Mouse (Mus musculus): ENCODE results near the gene Ggps1. TPM values are rescaled to one million over a fixed set of nuclear protein-coding genes. Genes with fewer than 3 reads are reported as not detected.

The Ggps1 gene
- 36.7 and 36.8 TPM in 2 replicates for polyA plus RNA-seq (2015; fragmentation: Nextera tagmentation; extraction: Ambion mirVana)

DNA sequence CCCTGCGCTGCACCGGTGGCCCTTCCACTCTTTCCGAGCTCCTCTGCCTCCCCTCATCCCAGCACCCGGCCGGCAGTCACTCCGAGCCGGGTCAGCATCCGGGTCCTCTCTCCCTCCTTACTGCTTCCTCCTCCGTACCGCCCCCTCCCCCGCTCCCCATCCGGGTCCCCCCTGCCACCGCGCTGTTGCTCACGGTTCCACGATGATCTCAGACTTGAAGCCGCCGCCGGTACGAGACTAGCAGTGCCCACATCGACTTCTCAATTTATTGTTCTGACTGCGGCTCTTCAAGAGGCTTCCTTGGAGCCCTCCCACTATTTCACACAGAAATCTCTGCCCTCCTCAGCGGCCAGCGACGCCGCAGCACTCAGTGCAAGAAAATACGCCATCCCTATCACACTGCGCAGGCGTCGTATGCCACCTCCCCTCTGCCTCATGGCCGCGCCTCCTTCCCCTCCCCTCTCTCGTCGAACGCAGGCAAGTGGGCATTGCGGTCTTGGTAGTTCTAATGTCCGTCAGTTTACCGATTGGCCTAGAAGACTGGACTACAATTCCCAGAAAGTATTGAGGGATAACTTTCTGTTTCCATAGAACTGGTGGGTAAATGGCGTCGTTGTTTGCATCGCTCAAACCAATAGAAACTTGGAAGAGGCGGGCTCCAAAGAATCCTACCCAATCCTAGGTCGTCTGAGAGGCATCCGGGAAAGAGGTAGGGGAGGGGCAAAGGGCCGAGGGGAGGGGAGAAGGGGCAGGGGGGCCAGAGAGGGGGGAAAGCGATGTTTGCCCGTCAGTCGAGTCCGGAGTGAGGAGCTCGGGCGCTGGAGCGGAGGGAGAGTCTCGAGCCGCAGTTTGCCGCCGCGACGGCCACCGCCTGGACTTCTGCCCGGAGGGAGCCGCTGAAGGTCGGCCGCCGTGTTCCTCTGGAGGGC lies at the start of gene Ggps1, which contains the start of gene Arid4b:
TSS of gene Ggps1 (minus strand) at position 476 of the 929 bp plus-strand sequence.
TSS of gene Arid4b (plus strand) at position 220 of the 929 bp plus-strand sequence.
- Histone ChIP-seq H3K4me3 (ENCODE audit: low read length) (peak within 1 kb of the TSS; percentile 97), H3K9ac (ENCODE audit: low read depth, low read length) (peak within 1 kb of the TSS; percentile 97), H3K9me3 (ENCODE audit: control insufficient read depth, low read length) (no peaks in the 10 kb centered on the region), H3K27me3 (replicated peaks; ENCODE audit: control insufficient read depth, insufficient read depth, low read length) (no peaks in the 10 kb centered on the region), H3K36me3 (ENCODE audit: control insufficient read depth, insufficient read depth, low read length) (no peaks in the 10 kb centered on the region), H3K27ac (ENCODE audit: low read length) (peak within 1 kb of the TSS; percentile 96), H3K4me1 (ENCODE audit: control insufficient read depth, insufficient read depth, low read length) (0 out of 2 replicates have a peak, but pooled peaks cover 5% of the 10 kb centered on the region), H3K4me2 (ENCODE audit: low read depth, low read length) (peak within 1 kb of the TSS; percentile 72)
- under 1% methylated on average over 62 of the region's 64 CpGs for WGBS
- ATAC-seq, result peak; percentile 97

DNA sequence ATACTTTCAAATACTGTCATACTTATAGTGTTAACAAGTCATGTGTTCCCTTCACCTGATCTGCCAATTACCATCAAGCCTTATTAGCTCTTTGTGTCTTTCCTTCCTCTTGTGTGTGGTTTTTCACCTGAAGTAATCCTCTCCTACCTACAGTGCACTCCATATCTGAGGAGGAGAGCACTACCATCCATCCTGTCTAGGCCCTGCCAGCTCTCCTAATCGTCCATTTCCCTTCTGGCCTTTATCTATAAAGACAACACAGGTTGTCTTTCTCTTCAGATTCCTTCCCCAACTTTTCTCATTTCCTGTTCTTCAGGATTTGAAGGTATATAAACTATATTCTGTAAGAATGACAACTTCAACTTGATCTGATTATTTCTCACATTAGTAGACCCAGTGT lies 47.9 kb upstream of the Ggps1 start:
- no peaks in the 10 kb centered on the region for H3K9me3 ChIP-seq (ENCODE audit: control insufficient read depth, low read length)
- 50% methylated on average over 1 of the region's 1 CpGs for WGBS
- H3K27ac ChIP-seq (ENCODE audit: low read length), result no peak overlapping the region
- ATAC-seq, result no peak
- no peak overlapping the region for H3K9ac ChIP-seq (ENCODE audit: low read depth, low read length)
- no peak overlapping the region for H3K4me2 ChIP-seq (ENCODE audit: low read depth, low read length)
- H3K4me3 ChIP-seq (ENCODE audit: low read length), result no peak overlapping the region
- H3K4me1 ChIP-seq (ENCODE audit: control insufficient read depth, insufficient read depth, low read length), result no peaks in the 10 kb centered on the region
- H3K27me3 ChIP-seq (replicated peaks; ENCODE audit: control insufficient read depth, insufficient read depth, low read length), result no peaks in the 10 kb centered on the region
- no peaks in the 10 kb centered on the region for H3K36me3 ChIP-seq (ENCODE audit: control insufficient read depth, insufficient read depth, low read length)

DNA sequence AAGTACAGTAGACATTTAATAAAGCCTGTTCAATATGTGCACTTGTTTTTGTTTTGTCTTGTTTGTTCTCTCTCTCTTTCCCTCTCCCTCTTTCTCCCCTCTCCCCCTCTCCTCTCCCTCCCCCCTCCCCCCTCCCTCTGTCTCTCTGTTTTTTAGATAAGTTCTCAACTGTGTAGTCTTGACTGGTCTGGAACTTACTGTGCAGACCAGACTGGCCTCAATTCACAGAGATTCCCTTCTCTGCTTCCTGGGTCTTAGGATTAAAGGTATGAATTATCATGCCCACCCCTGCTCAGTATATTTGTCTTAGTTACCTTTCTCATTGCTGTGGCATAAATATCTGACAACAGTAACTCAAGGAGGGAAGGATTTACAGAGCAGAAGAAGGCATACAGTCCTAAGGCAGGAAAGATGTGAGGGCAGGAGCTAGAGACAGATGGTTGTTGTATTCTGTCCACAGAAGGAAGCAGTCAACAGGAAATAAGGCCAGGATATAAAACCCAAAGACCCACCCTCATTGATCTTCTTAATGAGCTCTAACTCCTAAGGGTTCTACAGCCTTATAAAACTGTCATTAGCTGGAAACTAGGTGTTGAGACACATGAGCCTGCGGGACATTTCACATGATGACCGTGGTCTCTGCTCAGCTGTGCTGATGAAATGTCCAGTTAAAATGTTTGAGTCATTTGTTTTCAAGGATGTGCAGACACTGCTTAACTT lies 47.0 kb upstream of the Ggps1 start:
- H3K4me2 ChIP-seq (ENCODE audit: low read depth, low read length), result no peak overlapping the region
- ATAC-seq, result no peak
- no peaks in the 10 kb centered on the region for H3K36me3 ChIP-seq (ENCODE audit: control insufficient read depth, insufficient read depth, low read length)
- H3K4me3 ChIP-seq (ENCODE audit: low read length), result no peak overlapping the region
- no peaks in the 10 kb centered on the region for H3K4me1 ChIP-seq (ENCODE audit: control insufficient read depth, insufficient read depth, low read length)
- H3K27me3 ChIP-seq (replicated peaks; ENCODE audit: control insufficient read depth, insufficient read depth, low read length), result no peaks in the 10 kb centered on the region
- H3K9me3 ChIP-seq (ENCODE audit: control insufficient read depth, low read length), result no peaks in the 10 kb centered on the region
- WGBS, result 69% methylated on average over 2 of the region's 2 CpGs
- no peak overlapping the region for H3K9ac ChIP-seq (ENCODE audit: low read depth, low read length)
- no peak overlapping the region for H3K27ac ChIP-seq (ENCODE audit: low read length)

DNA sequence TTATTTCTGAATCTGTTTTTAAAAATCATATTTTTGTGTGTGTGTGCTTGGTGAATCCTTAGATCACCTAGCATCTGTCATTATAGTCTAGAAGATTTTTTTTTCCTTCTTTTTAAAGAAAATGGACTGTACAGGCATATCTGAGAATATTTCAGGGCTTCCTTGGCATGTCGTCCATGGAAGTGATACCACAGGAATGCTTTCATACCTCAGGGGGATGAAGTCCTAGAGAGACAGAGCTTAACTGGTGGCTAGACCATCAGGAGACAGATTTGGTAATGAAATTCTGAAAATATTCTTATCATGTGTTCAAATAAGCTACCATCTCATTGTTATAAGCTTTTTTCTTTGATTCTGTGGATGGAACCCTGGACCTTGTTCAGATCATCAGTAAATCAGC lies 39.7 kb upstream of the Ggps1 start:
- WGBS, result 66% methylated on average over 1 of the region's 1 CpGs
- Histone ChIP-seq H3K36me3 (ENCODE audit: control insufficient read depth, insufficient read depth, low read length) (no peaks in the 10 kb centered on the region), H3K4me1 (ENCODE audit: control insufficient read depth, insufficient read depth, low read length) (no peaks in the 10 kb centered on the region), H3K27ac (ENCODE audit: low read length) (no peak overlapping the region), H3K9me3 (ENCODE audit: control insufficient read depth, low read length) (no peaks in the 10 kb centered on the region), H3K4me3 (ENCODE audit: low read length) (no peak overlapping the region), H3K9ac (ENCODE audit: low read depth, low read length) (no peak overlapping the region), H3K4me2 (ENCODE audit: low read depth, low read length) (no peak overlapping the region), H3K27me3 (replicated peaks; ENCODE audit: control insufficient read depth, insufficient read depth, low read length) (no peaks in the 10 kb centered on the region)
- ATAC-seq, result no peak

DNA sequence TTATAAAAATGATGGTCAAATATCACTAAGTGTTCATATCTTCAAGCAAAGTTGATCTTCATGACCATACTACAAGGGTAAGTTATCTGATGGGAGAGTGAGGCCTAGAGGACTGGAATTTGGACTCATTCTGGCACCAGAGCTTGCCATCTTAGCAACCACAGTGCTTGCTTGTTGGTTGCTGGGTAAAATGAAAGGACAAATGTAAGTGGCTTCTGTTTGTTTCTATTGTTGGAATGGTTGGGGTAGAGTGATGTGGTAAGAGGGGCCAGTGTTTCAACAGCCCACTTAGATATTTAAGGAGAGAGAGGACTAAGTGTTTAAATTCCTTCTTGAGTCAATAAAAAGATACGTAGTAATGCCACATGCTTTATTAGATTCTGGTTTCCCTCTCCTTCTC lies 25.4 kb upstream of the Ggps1 start:
- H3K4me2 ChIP-seq (ENCODE audit: low read depth, low read length), result no peak overlapping the region

DNA sequence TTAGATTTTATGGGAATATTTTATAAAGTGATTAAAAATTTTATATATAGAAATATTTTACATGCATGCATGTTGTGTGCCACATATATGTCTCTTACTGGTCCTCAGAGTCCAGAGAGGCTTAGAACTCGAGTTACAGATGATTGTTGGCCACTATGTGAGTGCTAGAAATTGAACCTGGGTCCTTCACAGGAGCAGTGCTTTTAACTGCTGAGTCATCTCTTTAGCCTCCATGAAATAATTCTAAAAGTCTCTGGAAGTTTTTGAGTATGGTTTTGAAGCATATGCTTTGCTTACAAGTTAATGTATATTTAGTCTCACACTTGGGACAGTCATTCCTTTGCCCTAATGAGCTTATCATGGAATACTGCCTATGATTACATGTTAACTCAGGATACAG lies 12.0 kb upstream of the Ggps1 start:
- no peaks in the 10 kb centered on the region for H3K9me3 ChIP-seq (ENCODE audit: control insufficient read depth, low read length)
- WGBS, result 80% methylated on average over 1 of the region's 1 CpGs
- H3K27ac ChIP-seq (ENCODE audit: low read length), result no peak overlapping the region
- no peaks in the 10 kb centered on the region; the same call in 1 of the 2 replicates for H3K4me1 ChIP-seq (ENCODE audit: control insufficient read depth, insufficient read depth, low read length)
- ATAC-seq, result no peak
- no peak overlapping the region for H3K4me3 ChIP-seq (ENCODE audit: low read length)
- no peak overlapping the region for H3K9ac ChIP-seq (ENCODE audit: low read depth, low read length)
- H3K36me3 ChIP-seq (ENCODE audit: control insufficient read depth, insufficient read depth, low read length), result no peaks in the 10 kb centered on the region
- no peaks in the 10 kb centered on the region for H3K27me3 ChIP-seq (replicated peaks; ENCODE audit: control insufficient read depth, insufficient read depth, low read length)
- no peak overlapping the region for H3K4me2 ChIP-seq (ENCODE audit: low read depth, low read length)

More for the DNA sequence above, 25.4 kb upstream of the Ggps1 start:
- no peaks in the 10 kb centered on the region for H3K9me3 ChIP-seq (ENCODE audit: control insufficient read depth, low read length)
- peak; percentile 81 for ATAC-seq
- H3K36me3 ChIP-seq (ENCODE audit: control insufficient read depth, insufficient read depth, low read length), result no peaks in the 10 kb centered on the region
- no peak overlapping the region for H3K27ac ChIP-seq (ENCODE audit: low read length)
- no peaks in the 10 kb centered on the region for H3K27me3 ChIP-seq (replicated peaks; ENCODE audit: control insufficient read depth, insufficient read depth, low read length)
- H3K4me3 ChIP-seq (ENCODE audit: low read length), result no peak overlapping the region
- 84% methylated on average over 1 of the region's 1 CpGs for WGBS
- no peak overlapping the region for H3K9ac ChIP-seq (ENCODE audit: low read depth, low read length)
- peaks cover 4% of the 10 kb centered on the region; the same call in 1 of the 2 replicates for H3K4me1 ChIP-seq (ENCODE audit: control insufficient read depth, insufficient read depth, low read length)

DNA sequence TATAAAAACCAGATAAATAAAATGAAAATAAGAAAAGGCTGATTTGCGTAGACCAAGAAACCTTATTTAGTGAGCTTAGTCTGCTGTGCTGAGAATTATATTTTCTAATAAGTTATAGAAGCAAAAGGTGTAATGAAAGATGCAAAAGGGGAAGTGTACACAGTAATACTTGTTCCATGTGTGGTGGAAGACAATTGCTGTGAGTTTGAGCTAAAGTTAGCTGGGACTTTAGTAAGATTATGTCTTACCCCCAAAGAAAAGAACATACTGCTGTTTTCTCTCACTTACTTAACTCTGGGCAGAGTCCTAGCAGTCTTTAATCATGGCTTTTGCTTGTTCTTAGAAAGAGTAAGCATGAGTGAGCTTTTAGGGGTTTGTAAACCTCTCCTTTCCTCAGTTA lies 11.1 kb upstream of the Ggps1 start:
- Histone ChIP-seq H3K9me3 (ENCODE audit: control insufficient read depth, low read length) (no peaks in the 10 kb centered on the region), H3K4me2 (ENCODE audit: low read depth, low read length) (no peak overlapping the region)
- ATAC-seq, result no peak

DNA sequence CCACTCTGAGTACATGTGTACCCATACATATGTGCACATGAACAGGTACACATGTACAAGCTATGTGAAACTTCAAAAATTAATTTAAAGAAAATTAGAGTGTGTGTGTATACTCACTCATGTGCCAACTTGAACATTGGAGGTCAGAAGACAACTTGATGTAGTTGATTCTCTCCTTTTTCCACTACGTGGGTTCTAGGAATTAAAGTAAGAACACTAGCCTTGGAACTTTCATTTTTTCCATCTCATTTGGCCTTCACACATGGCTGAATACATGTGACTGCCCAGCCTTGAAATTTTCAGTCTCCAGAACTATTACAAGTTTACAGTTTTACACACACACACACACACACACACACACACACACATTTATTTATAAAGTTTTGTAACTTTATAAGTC lies 6.0 kb upstream of the Ggps1 start:
- Histone ChIP-seq H3K27ac (ENCODE audit: low read length) (no peak overlapping the region), H3K4me3 (ENCODE audit: low read length) (no peak overlapping the region), H3K36me3 (ENCODE audit: control insufficient read depth, insufficient read depth, low read length) (no peaks in the 10 kb centered on the region), H3K9me3 (ENCODE audit: control insufficient read depth, low read length) (no peaks in the 10 kb centered on the region), H3K9ac (ENCODE audit: low read depth, low read length) (no peak overlapping the region), H3K4me1 (ENCODE audit: control insufficient read depth, insufficient read depth, low read length) (no peaks in the 10 kb centered on the region; the same call in 1 of the 2 replicates), H3K27me3 (replicated peaks; ENCODE audit: control insufficient read depth, insufficient read depth, low read length) (no peaks in the 10 kb centered on the region), H3K4me2 (ENCODE audit: low read depth, low read length) (no peak overlapping the region)
- WGBS, result 95% methylated on average over 1 of the region's 1 CpGs
- ATAC-seq, result no peak

More for the DNA sequence above, 11.1 kb upstream of the Ggps1 start:
- Histone ChIP-seq H3K36me3 (ENCODE audit: control insufficient read depth, insufficient read depth, low read length) (no peaks in the 10 kb centered on the region), H3K27ac (ENCODE audit: low read length) (no peak overlapping the region), H3K27me3 (replicated peaks; ENCODE audit: control insufficient read depth, insufficient read depth, low read length) (no peaks in the 10 kb centered on the region), H3K9ac (ENCODE audit: low read depth, low read length) (no peak overlapping the region), H3K4me3 (ENCODE audit: low read length) (no peak overlapping the region), H3K4me1 (ENCODE audit: control insufficient read depth, insufficient read depth, low read length) (no peaks in the 10 kb centered on the region; the same call in 1 of the 2 replicates)
- 90% methylated on average over 1 of the region's 1 CpGs for WGBS

DNA sequence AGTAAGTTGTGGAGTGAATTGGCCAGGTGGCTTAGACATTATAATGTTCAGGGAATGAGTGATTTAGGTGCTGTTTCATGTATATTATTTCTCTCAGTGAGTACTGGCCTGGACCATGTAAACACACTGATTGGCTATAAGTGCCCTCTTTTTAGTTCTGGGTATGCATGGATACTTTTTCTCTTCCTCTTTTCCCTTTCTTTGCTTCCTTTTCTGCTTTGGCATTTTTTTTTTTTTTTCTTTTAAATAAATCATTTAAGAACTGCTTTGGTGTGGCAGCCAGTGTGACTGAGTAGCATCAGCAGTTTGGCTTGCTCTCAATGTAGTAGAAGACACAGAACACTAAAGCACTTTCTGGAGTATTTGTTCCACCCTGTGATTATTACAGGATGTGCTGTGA lies 4.7 kb upstream of the Ggps1 start:
- H3K9me3 ChIP-seq (ENCODE audit: control insufficient read depth, low read length), result no peaks in the 10 kb centered on the region
- no peak overlapping the region for H3K4me3 ChIP-seq (ENCODE audit: low read length)
- no peak overlapping the region for H3K27ac ChIP-seq (ENCODE audit: low read length)
- no peak for ATAC-seq
- H3K4me2 ChIP-seq (ENCODE audit: low read depth, low read length), result no peak overlapping the region
- H3K36me3 ChIP-seq (ENCODE audit: control insufficient read depth, insufficient read depth, low read length), result no peaks in the 10 kb centered on the region
- no peaks in the 10 kb centered on the region; the same call in 1 of the 2 replicates for H3K4me1 ChIP-seq (ENCODE audit: control insufficient read depth, insufficient read depth, low read length)
- no peaks in the 10 kb centered on the region for H3K27me3 ChIP-seq (replicated peaks; ENCODE audit: control insufficient read depth, insufficient read depth, low read length)
- no peak overlapping the region for H3K9ac ChIP-seq (ENCODE audit: low read depth, low read length)

Data from intestine, embryonic 16.5 days (tissue).